Mouse (Mus musculus) liver, embryonic 16.5 days (tissue): ENCODE measurements around the gene Gm43951. TPM values are rescaled to one million over a fixed set of nuclear protein-coding genes. Genes with fewer than 3 reads are reported as not detected.

Experiments
- ATAC-seq: fragments of 200-750 bp; cut with Nextera tagmentation; 2 replicates; pipeline ENCODE4 v1.8.0; 2017; ENCODE audit warnings: low read depth, mild to moderate bottlenecking, moderate number of reproducible peaks, moderate library complexity
- H3K27ac ChIP-seq: fragments of 300-500 bp; sonication (generic); 2 replicates; pipeline ENCODE4 v1.5.1; 2014; ENCODE audit warnings: mild to moderate bottlenecking, low read length
- H3K27me3 ChIP-seq: fragments of 300-500 bp; sonication (generic); 2 replicates; pipeline ENCODE4 v1.6.1; 2014; ENCODE audit warnings: low read depth, low read length, mixed read lengths; ENCODE audit not compliant: control insufficient read depth, insufficient read depth
- H3K36me3 ChIP-seq: fragments of 300-500 bp; sonication (generic); 2 replicates; pipeline ENCODE4 v1.6.1; 2014; ENCODE audit warnings: mild to moderate bottlenecking; ENCODE audit not compliant: control insufficient read depth, insufficient read depth
- H3K4me1 ChIP-seq: fragments of 300-500 bp; sonication (generic); 2 replicates; pipeline ENCODE4 v1.6.1; 2014; ENCODE audit warnings: low read depth, low read length, mixed read lengths; ENCODE audit not compliant: control insufficient read depth
- H3K4me2 ChIP-seq: fragments of 300-500 bp; sonication (generic); 2 replicates; pipeline ENCODE4 v1.6.1; 2014; ENCODE audit warnings: low read depth, low read length, mixed read lengths
- H3K4me3 ChIP-seq: fragments of 300-500 bp; sonication (generic); 2 replicates; pipeline ENCODE4 v1.5.1; 2014; ENCODE audit warnings: low read depth, mild to moderate bottlenecking, low read length
- H3K9ac ChIP-seq: fragments of 300-500 bp; sonication (generic); 2 replicates; pipeline ENCODE4 v1.6.1; 2014; ENCODE audit warnings: low read depth, low read length
- H3K9me3 ChIP-seq: fragments of 300-500 bp; sonication (generic); replicated peaks from 2 replicates; pipeline ENCODE4 v1.6.1; 2016; ENCODE audit warnings: low read length; ENCODE audit not compliant: control insufficient read depth
- WGBS: fragments of 180-500 bp; shearing (Covaris S2); extraction: QIAGEN DNeasy Blood & Tissue Kit; methylation state at CpG from one replicate; pipeline ENCODE4 v1.1.7; 2014; ENCODE audit not compliant: insufficient replicate concordance; 5-methylcytosine and 5-hydroxymethylcytosine counted together
- polyA plus RNA-seq: library from polyadenylated mRNA; unstranded; fragments of >200 nt; fragmentation: Nextera tagmentation; extraction: Ambion mirVana; gene quantifications from 2 replicates; pipeline ENCODE4 v1.2.1, GENCODE M21; 2015

The Gm43951 gene
- polyA plus RNA-seq, result not detected in 2 replicates

DNA sequence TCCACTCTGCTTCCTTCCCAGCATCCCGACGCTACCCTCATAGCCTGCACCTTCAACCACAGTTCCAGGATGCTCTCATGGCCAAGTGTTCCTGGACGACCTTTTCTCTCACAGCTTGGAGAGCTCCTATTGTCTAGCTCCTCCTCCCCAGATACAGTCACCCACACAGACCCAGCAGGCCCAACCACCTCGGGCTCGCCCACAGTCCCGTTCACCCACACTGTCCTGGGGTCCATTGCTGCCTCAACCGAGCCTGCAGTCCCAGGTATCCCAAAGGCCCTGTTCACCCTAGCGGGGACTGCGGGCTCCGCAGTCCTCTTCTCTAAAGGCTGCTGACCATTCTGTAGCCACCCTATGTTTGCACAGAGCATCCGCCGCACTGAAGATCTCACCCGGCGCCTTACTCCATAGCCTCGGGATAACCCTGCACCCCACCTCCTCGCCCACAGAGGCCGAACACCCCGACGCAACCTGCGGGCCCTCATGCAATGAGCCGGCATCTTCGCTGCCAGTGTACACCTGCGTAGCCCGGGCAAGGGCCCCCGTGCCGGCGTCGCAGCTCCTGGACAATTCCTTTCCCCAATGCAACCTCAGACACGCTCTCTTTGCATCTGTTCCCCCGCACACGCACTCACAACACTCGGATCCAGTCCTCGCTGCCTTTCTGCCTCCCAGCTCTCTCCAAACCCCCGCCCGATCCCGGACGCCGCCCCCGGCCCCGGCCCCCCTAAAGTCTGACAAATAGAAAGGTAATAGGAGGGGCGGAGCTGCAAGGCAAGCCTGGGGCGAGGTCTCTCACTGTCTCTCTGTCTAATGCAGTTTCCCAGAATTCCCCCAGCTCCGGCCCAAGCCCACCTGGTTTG is at the start of gene Gm43951:
Gene Gm43951 (minus strand): TSS at position 500 of the 863 bp plus-strand sequence.
- H3K9me3 ChIP-seq, result no peaks in the 10 kb centered on the region
- peaks cover 12% of the 10 kb centered on the region for H3K4me1 ChIP-seq
- H3K27ac ChIP-seq, result peak within 1 kb of the TSS; percentile 54; the same call in 1 of the 2 replicates
- H3K9ac ChIP-seq, result peak within 1 kb of the TSS; percentile 82
- ATAC-seq, result peak; percentile 8; the same call in 1 of the 2 replicates
- WGBS, result under 1% methylated on average over 43 of the region's 43 CpGs
- peak within 1 kb of the TSS; percentile 87 for H3K4me3 ChIP-seq
- peaks cover 7% of the 10 kb centered on the region; the same call in 1 of the 2 replicates for H3K36me3 ChIP-seq
- H3K4me2 ChIP-seq, result peak within 1 kb of the TSS; percentile 90
- H3K27me3 ChIP-seq, result no peaks in the 10 kb centered on the region

DNA sequence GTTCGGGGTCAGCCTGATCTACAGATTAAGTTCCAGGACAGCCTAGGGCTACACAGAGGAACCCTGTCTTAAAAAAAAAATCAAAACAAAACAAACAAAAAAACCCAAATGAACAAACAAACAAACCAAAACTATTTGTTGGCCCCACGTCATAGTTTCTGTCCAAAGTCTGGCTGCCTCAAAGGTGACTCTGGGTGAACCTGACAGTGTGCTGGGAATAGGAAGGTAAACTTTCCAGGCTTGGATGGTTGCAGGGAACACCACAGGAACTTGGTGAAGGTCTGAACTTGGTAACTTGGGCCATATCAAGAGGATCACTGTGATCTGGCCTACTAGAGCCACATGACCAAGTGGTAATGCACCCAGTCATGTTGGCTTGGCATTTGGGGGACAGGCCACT is 49.8 kb upstream of the Gm43951 start:
- no peaks in the 10 kb centered on the region for H3K36me3 ChIP-seq
- ATAC-seq, result no peak
- 39% methylated on average over 2 of the region's 2 CpGs for WGBS
- no peak overlapping the region for H3K4me3 ChIP-seq
- H3K4me2 ChIP-seq, result no peak overlapping the region
- no peaks in the 10 kb centered on the region for H3K9me3 ChIP-seq
- H3K27ac ChIP-seq, result no peak overlapping the region
- no peak overlapping the region for H3K9ac ChIP-seq
- H3K27me3 ChIP-seq, result no peaks in the 10 kb centered on the region
- H3K4me1 ChIP-seq, result no peaks in the 10 kb centered on the region

DNA sequence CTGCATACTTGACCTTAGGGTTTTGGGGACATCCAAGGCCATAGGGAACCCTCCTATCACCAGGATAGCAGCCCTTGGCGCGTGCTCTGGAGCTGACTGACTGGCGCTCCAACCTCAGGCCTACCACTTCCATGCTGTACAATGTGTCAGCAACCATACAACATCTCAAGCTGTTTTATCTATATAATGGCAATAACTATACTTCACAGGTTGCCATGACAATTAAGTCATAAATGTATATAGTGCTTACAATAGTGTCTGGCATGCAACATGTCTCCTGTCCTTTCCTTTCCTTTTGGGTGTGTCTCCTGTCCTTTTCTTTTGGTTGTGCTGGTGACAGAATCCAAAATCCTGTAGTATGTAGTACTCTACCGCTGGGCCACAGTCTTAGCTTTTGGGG is 49.0 kb upstream of the Gm43951 start:
- Histone ChIP-seq H3K27me3 (peaks cover under 1% of the 10 kb centered on the region; the same call in 1 of the 2 replicates), H3K4me2 (no peak overlapping the region), H3K27ac (no peak overlapping the region), H3K4me3 (no peak overlapping the region), H3K9ac (no peak overlapping the region), H3K36me3 (no peaks in the 10 kb centered on the region), H3K9me3 (no peaks in the 10 kb centered on the region), H3K4me1 (no peaks in the 10 kb centered on the region)
- WGBS, result 81% methylated on average over 4 of the region's 4 CpGs
- no peak for ATAC-seq

- Histone ChIP-seq H3K4me1 (no peaks in the 10 kb centered on the region), H3K4me3 (no peak overlapping the region), H3K9ac (no peak overlapping the region), H3K27me3 (no peaks in the 10 kb centered on the region), H3K36me3 (no peaks in the 10 kb centered on the region), H3K4me2 (no peak overlapping the region), H3K27ac (no peak overlapping the region), H3K9me3 (no peaks in the 10 kb centered on the region)
- WGBS, result 65% methylated on average over 8 of the region's 8 CpGs
- no peak for ATAC-seq
Observed at GRCm38 (mm10) chr11:72245196-72245753, 38.6 kb upstream of the Gm43951 start.

DNA sequence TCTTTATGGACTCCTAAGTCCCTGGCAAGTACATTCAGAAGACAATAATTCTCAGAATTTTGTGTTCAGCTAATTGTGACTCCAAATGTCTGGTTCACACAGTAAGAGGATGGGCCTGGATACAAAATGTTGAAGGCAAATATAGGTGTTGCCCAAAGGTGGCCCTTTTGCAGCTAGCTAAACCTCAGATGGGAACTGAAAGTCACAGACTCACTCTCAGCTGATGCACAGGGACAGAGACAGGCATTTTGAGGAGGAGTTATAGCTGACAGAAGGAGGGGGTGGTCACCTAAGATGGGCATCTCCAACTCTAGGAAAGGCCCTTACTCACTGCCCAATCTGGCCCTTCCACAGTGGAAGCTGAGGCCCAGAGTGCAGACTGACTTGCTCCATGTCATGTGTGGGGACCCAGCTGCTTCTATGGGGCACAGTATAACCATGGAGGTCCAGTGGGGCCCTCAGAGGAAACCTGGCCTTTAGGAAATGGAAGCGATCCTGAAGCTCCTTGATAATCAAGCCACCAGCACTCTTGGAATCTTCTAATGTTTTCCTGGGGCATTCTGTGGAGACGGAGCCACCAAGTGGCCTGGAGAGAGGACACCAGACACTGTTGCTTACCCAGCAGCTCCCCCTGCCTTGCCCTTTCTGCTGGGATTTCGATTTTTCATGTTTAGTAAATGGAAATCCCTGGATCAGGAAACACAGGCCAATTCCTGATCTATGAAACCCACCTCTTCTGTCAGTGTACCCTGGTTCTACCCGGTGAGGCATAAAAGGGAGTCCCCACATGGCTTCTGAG is 33.6 kb upstream of the Gm43951 start:
- 47% methylated on average over 4 of the region's 4 CpGs for WGBS
- Histone ChIP-seq H3K36me3 (no peaks in the 10 kb centered on the region), H3K4me1 (no peaks in the 10 kb centered on the region), H3K9ac (no peak overlapping the region), H3K9me3 (no peaks in the 10 kb centered on the region), H3K4me2 (no peak overlapping the region), H3K27me3 (no peaks in the 10 kb centered on the region), H3K27ac (no peak overlapping the region), H3K4me3 (no peak overlapping the region)
- no peak for ATAC-seq

- H3K36me3 ChIP-seq, result no peaks in the 10 kb centered on the region
- no peak overlapping the region for H3K4me2 ChIP-seq
- 58% methylated on average over 5 of the region's 5 CpGs for WGBS
- no peaks in the 10 kb centered on the region for H3K9me3 ChIP-seq
- no peaks in the 10 kb centered on the region for H3K27me3 ChIP-seq
- H3K4me1 ChIP-seq, result no peaks in the 10 kb centered on the region
- no peak overlapping the region for H3K9ac ChIP-seq
- H3K27ac ChIP-seq, result no peak overlapping the region
- ATAC-seq, result no peak
- H3K4me3 ChIP-seq, result no peak overlapping the region
Observed at GRCm38 (mm10) chr11:72234013-72234412, 27.4 kb upstream of the Gm43951 start.

DNA sequence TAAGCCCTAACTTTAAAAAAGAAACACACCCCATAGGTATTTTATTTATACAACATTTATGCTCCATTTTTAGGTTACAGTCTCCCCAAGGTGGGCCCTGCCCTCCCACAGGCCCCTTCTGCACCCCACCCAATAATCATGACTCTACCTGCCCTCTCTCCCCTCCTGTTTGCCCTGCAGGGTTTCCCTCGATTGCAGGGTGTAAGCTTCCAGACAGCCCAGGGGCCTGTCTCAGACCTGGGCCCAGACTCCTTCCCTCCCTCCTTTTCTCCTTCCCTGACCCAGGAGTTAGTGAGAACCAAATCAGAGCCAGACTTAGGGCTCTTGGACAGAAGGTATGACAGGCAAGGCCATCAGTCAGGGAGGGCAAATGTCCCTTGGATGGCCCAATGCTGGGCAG is 26.4 kb upstream of the Gm43951 start:
- Histone ChIP-seq H3K4me2 (no peak overlapping the region), H3K27me3 (no peaks in the 10 kb centered on the region; the same call in 1 of the 2 replicates), H3K4me3 (no peak overlapping the region), H3K36me3 (no peaks in the 10 kb centered on the region), H3K4me1 (no peaks in the 10 kb centered on the region), H3K9me3 (no peaks in the 10 kb centered on the region), H3K27ac (no peak overlapping the region), H3K9ac (no peak overlapping the region)
- 47% methylated on average over 1 of the region's 1 CpGs for WGBS
- ATAC-seq, result no peak

DNA sequence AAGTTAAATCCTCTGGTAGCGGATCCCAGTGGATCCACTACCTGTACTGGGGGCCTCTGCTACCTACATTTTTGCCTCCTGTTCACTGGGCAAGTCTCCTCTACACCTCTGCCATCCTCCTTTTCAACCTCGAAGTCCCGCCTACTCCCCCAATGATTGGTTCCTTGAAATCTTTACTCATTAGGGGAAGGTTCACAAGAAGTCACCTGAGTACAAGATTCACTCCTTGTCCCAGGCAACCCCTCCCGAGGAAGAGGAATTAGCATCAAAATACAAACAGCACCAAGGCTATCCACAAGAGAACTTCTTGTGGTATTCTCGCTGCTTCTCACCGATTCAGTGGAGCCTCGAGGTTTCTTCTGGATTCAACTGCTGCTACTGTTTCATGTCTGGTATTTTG is 25.4 kb upstream of the Gm43951 start:
- Histone ChIP-seq H3K4me3 (no peak overlapping the region), H3K4me2 (no peak overlapping the region), H3K27me3 (no peaks in the 10 kb centered on the region; the same call in 1 of the 2 replicates), H3K9ac (no peak overlapping the region), H3K27ac (no peak overlapping the region), H3K36me3 (no peaks in the 10 kb centered on the region), H3K9me3 (no peaks in the 10 kb centered on the region), H3K4me1 (no peaks in the 10 kb centered on the region)
- no peak for ATAC-seq
- WGBS, result 63% methylated on average over 7 of the region's 7 CpGs
